Mouse (Mus musculus) bone marrow macrophage, adult 2 months (primary cell): Measurements from ENCODE around the gene Pctp. TPM values are rescaled to one million over a fixed set of nuclear protein-coding genes. Genes with fewer than 3 reads are reported as not detected.
A peak's percentile ranks its signal among the peaks of the same experiment; 100 is the strongest.

Experiments
- H3K27ac ChIP-seq: 2 replicates; pipeline ENCODE4 v1.5.1; 2012; ENCODE audit warnings: low read depth, low read length; ENCODE audit not compliant: insufficient read depth
- H3K4me1 ChIP-seq: 2 replicates; pipeline ENCODE4 v1.6.1; 2012; ENCODE audit warnings: low read length; ENCODE audit not compliant: control insufficient read depth, insufficient read depth
- H3K4me3 ChIP-seq: 2 replicates; pipeline ENCODE4 v1.5.1; 2012; ENCODE audit warnings: mild to moderate bottlenecking, low read length, moderate library complexity; ENCODE audit not compliant: insufficient read depth
- CTCF ChIP-seq: IDR thresholded peaks from 2 replicates; pipeline ENCODE4 v1.5.1; 2012; ENCODE audit warnings: low read depth, mild to moderate bottlenecking, low read length, moderate library complexity
- POLR2A ChIP-seq: IDR thresholded peaks from 2 replicates; pipeline ENCODE4 v1.6.1; 2012; ENCODE audit warnings: mild to moderate bottlenecking, low read depth, low read length, borderline replicate concordance
- polyA plus RNA-seq: library from polyadenylated mRNA; stranded (reverse); fragments of >200 nt; gene quantifications from 2 replicates; pipeline ENCODE4 v1.2.4, GENCODE M21; 2012; ENCODE audit not compliant: missing spikeins, insufficient read depth, insufficient read length

Gene Pctp
- polyA plus RNA-seq, 1 experiment: 19.7 TPM

DNA sequence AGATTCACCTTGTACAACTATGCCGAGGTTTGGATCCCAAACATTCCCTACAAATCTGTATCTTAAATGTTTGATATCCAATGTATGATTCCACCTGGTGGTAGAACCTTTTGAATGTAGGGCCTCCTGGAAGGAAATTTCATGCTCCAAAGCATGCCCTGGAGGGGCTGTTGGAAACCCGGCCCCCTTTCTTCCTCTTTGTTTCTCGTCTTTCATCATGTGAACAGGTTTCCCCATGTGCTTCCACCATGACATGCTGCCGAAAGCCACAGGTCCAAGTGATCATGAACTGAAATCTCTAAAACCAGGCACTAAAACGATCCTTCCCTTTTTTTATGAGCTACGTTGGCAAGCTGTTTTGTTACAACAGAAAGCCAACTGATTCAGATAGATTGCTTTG, 11.0 kb upstream of the Pctp start:
- H3K27ac ChIP-seq: no peak overlapping the region
- no peaks in the 10 kb centered on the region for H3K4me1 ChIP-seq
- TF ChIP-seq CTCF (no peak), POLR2A (no peak)
- H3K4me3 ChIP-seq: no peak overlapping the region

DNA sequence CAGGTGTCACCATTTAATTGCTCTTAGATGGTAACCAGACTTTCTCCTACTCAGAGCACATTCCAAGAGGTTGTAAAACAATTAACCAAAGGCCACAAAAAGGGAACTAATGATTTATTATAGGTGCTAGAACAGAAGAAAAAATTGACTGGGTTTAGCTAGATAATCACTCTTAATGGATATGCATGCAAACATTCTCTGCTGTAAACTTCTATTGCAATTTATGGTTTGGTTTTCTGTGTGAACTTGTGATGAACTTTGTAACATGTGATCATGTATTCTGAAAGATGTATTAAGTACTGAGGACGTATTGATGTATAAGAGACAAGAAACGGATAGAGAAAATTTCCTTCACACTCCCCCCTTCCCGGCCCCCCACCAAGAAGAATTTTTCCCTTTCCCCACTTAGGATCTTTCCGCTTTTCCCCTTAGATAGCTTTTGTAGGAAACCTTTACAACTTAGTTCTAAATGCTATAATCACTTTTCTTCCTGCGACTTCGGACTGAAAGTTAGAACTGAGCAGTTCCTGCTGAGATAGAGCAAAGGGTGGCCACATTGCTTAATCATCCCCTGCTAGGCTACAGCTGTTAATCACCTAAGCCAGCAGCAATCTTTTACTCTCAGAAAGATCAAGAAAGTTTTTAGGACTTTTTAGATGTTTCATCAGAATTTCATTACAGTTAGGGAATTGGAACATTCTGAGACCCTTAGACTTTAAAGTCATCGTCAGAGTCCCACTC, 5.3 kb upstream of the Pctp start:
- TF ChIP-seq POLR2A (no peak), CTCF (no peak)
- no peaks in the 10 kb centered on the region for H3K4me1 ChIP-seq
- H3K4me3 ChIP-seq: no peak overlapping the region
- H3K27ac ChIP-seq: no peak overlapping the region

- Histone ChIP-seq H3K27ac (no peak overlapping the region), H3K4me3 (no peak overlapping the region), H3K4me1 (peaks cover 9% of the 10 kb centered on the region)
- TF ChIP-seq CTCF (no peak), POLR2A (no peak)
Observed at GRCm38 (mm10) chr11:90006111-90006510, 3.4 kb upstream of the Pctp start.

- H3K4me3 ChIP-seq: no peak overlapping the region
- H3K27ac ChIP-seq: no peak overlapping the region
- TF ChIP-seq POLR2A (no peak), CTCF (no peak)
- H3K4me1 ChIP-seq: peaks cover 10% of the 10 kb centered on the region
Observed at GRCm38 (mm10) chr11:90003386-90003785, 692 bp upstream of the Pctp start.

GRCm38 (mm10) chr11:90002987-90003348, 274 bp upstream of the Pctp start:
- peak overlapping the region; percentile 39 for H3K4me3 ChIP-seq
- no peak for TF ChIP-seq POLR2A
- no peak for TF ChIP-seq CTCF
- no peak overlapping the region for H3K27ac ChIP-seq
- peaks cover 10% of the 10 kb centered on the region for H3K4me1 ChIP-seq

DNA sequence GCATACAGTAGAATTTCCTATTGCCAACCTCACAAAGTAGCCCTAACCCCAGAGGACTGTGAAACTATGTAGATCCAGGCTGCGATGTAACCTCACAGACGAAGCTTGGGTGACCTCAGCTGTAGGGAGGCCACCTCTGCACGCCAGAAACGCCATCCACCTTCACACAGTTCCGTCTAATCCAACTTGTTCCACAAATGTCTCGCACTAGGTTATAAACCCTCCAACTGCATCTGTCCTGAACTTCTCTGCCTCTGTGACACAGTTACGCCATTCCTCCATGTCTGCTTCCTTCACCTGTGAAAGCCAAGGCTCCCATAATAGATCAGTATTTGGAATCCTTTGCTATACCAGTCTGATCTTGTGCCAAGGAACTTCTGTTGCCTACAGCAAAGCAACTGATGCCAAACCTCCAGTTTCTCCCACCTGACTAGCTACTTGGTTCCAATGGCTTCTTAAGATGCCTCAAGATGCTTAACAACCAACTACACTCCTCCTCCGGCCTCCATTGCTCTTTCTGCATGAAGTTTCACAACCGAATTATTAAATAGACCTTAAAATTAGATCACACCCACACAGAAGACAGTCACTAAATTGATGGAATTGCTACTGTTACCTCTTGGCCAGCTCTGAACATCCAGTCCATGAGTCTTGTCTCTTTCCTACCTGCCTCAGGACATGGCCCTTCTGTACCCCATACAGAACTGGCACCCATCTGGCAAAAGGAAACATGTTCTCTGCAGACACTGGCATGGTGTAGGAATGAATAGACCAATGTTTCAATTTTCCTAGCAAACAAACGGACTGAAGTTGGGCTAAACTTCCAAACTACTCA, 1.1 kb downstream of the Pctp start:
- TF ChIP-seq CTCF: no peak
- no peak for TF ChIP-seq POLR2A
- Histone ChIP-seq H3K27ac (no peak overlapping the region), H3K4me1 (peaks cover 15% of the 10 kb centered on the region), H3K4me3 (peak overlapping the region; percentile 96)

GRCm38 (mm10) chr11:90000666-90001065, 2.0 kb downstream of the Pctp start:
- Histone ChIP-seq H3K4me1 (peaks cover 23% of the 10 kb centered on the region), H3K4me3 (no peak overlapping the region), H3K27ac (no peak overlapping the region)
- TF ChIP-seq POLR2A (no peak), CTCF (no peak)

GRCm38 (mm10) chr11:89998996-89999770, 3.5 kb downstream of the Pctp start:
- Histone ChIP-seq H3K4me3 (no peak overlapping the region), H3K27ac (no peak overlapping the region)
- TF ChIP-seq POLR2A (no peak), CTCF (no peak)

DNA sequence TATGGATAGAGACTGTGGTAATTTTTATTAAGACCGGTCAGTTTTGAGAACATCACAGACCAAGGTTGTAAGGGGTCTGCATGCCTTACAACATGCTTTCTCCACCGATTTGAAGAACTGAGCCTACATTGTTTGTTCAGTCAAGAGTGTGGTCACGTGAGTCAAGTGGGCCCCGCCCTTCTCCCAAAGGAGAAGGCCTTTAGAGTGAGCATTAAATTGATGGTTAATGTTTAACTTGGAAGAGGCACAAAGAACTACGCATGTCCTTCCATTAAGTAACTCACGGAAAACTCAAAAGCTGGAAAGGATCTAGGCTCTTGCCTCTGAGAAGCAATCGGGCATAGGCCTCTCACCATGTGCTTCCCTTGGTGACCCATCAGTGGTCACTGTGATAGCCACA, 5.8 kb downstream of the Pctp start:
- no peak for TF ChIP-seq POLR2A
- no peak overlapping the region for H3K27ac ChIP-seq
- H3K4me3 ChIP-seq: no peak overlapping the region
- peaks cover 35% of the 10 kb centered on the region for H3K4me1 ChIP-seq

More at GRCm38 (mm10) chr11:89998996-89999770, 3.5 kb downstream of the Pctp start:
- peaks cover 31% of the 10 kb centered on the region for H3K4me1 ChIP-seq

- peaks cover 30% of the 10 kb centered on the region for H3K4me1 ChIP-seq
- TF ChIP-seq CTCF: no peak
- TF ChIP-seq POLR2A: no peak
- H3K4me3 ChIP-seq: no peak overlapping the region
- H3K27ac ChIP-seq: no peak overlapping the region
Observed at GRCm38 (mm10) chr11:89996406-89996805, 6.3 kb downstream of the Pctp start.
